Mouse (Mus musculus) left cerebral cortex, postnatal 10 days (tissue): ENCODE data around the gene Prpf38a. TPM values are rescaled to one million over a fixed set of nuclear protein-coding genes. Genes with fewer than 3 reads are reported as not detected.

Source experiments
- total RNA-seq, 2 experiments: library from RNA; stranded (reverse); gene quantifications; 2 replicates each; pipeline ENCODE4 v1.2.3; 2021

Prpf38a gene
- total RNA-seq, 2 experiments from 2014 or later = 42.7 to 43.5 TPM

Other genes starting within 250 kb of the Prpf38a start
- not detected for gene Shisal2a, start 196.0 kb downstream of the Prpf38a start, total RNA-seq
- 10 to 100 TPM in 1 of 2 experiments, 1 to 10 TPM in 1; 9.9 to 14.9 TPM for gene Gpx7, start 172.4 kb downstream of the Prpf38a start, total RNA-seq
- gene Tut4, start 119.9 kb downstream of the Prpf38a start, total RNA-seq = 10 to 100 TPM; 41.5 to 42.0 TPM
- gene Orc1, start 87 bp upstream of the Prpf38a start, total RNA-seq = under 1 TPM; 0.32 to 0.99 TPM
- gene Cc2d1b, start 40.6 kb upstream of the Prpf38a start, total RNA-seq = 10 to 100 TPM; 31.7 to 35.9 TPM
- gene 3110021N24Rik, start 140.3 kb upstream of the Prpf38a start, total RNA-seq = 1 to 10 TPM in 1 of 2 experiments, under 1 TPM in 1; 0.66 to 1.1 TPM
- gene Zfyve9, start 201.5 kb upstream of the Prpf38a start, total RNA-seq = 10 to 100 TPM; 50.4 to 50.8 TPM